Mouse (Mus musculus): ENCODE measurements around the gene Slc35a2.

- TF ChIP-seq POLR2A (IDR thresholded peaks at IDR 0.05; ENCODE audit: low read depth, low read length) (no peak), CTCF (IDR thresholded peaks at IDR 0.05; ENCODE audit: borderline replicate concordance, insufficient read depth, low read length) (no peak)
Measured at GRCm38 (mm10) chrX:7864551-7864950, 19.3 kb upstream of the Slc35a2 start.
